Mouse (Mus musculus) kidney, postnatal 14 days (tissue): Measurements from ENCODE around the gene Prkcg.
"Not testable (repeated sequence)": the region's sequence is repeated elsewhere in the genome, so short reads cannot be mapped to it uniquely, and the experiment has no call there.

Experiments used
- DNase-seq: peaks from one replicate; pipeline ENCODE4 v3.0.0; 2022; ENCODE audit warnings: mixed read lengths

The Prkcg gene

DNA sequence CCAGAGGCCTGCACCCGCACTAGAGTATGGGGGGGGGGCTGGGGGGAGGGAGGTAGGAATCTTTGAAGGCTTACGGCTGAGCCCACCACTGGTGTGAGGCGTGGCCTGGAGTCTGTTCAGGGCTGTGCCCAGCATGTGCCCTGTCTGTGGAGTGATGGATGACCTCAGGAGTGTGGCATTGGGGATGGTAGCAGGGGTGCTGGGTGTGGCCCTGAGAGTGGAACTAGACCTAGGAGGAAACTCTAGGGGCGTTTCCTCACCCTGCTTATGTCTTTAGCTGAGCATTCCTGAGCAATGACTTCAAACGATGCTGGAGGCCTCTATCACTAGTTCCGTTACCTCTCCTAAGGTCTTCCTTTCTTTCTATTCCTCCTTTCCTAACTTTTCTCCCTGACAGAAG lies 2.2 kb downstream of the Prkcg start:
- peak; percentile 35 for DNase-seq

DNA sequence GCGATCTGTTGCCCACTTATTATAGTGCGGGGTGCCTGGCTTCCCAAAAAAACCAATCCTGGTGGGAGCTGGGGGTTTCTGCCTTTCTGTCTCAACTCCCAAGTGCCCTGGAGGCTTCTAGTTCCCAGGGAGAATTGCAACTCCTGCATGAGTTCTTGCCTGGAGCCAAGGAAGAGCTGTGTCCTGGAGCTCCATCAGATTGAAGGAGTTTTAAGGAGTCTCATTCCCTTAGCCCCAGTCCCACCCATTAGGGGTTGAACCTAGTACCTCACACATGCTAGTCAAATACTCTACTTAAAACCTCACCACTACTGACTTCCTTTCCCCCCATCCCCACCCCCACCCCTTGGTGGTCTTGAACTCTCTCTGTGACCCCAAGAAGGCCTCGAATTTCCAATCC lies 2.8 kb downstream of the Prkcg start:
- no peak for DNase-seq

DNA sequence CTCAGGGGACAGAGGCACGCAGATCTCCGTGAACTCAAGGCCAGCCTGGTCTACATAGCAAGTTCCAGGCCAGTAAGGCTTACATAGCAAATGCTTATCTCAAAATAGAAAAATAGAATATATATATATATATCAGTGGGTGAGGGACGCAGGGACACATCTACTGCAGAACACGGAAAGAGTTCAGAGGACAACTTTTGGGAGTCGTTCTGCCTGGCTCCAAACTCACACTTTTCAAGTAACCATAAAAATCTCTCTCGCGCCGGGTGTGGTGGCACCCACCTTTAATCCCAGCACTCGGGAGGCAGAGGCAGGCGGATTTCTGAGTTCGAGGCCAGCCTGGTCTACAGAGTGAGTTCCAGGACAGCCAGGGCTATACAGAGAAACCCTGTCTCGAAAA lies 3.3 kb downstream of the Prkcg start:
- not testable (repeated sequence) for DNase-seq

DNA sequence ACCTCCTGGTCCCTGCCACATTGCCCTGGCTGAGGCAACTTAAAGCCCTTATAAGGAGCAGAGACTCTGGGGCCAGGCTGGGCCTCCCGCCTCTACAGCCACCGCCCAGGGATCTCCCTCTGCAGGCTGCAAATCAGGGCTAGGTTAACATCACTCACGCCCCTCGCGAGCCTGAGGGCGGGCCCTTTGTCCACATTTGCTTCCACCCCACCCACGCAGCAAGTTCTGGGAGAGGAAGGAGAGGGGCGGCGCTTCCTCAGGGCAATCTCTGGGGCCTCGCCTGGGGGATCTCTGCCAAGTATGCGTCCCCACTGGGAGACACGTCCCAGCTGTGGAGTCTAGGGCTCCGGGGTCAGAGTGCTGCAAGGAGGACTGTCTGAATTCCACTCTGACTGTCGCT lies 3.8 kb downstream of the Prkcg start:
- peak; percentile 97 for DNase-seq

DNA sequence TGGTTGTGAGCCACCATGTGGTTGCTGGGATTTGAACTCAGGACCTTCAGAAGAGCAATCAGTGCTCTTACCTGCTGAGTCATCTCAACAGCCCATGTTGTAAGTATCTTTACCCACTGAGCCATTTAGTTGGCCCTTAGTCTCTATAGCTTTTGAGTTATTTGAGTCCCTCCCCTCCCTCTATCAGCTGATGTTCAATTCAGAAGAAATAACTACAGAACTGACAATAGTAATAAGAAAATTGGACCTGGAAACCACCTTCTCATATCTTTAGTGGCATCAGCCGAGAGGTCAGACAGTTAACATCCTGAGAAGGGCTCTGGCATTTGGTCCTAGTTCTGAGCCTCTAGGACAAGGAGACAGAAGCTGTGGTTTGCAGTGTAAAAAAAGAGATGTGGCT lies 5.8 kb downstream of the Prkcg start:
- DNase-seq, result no peak

DNA sequence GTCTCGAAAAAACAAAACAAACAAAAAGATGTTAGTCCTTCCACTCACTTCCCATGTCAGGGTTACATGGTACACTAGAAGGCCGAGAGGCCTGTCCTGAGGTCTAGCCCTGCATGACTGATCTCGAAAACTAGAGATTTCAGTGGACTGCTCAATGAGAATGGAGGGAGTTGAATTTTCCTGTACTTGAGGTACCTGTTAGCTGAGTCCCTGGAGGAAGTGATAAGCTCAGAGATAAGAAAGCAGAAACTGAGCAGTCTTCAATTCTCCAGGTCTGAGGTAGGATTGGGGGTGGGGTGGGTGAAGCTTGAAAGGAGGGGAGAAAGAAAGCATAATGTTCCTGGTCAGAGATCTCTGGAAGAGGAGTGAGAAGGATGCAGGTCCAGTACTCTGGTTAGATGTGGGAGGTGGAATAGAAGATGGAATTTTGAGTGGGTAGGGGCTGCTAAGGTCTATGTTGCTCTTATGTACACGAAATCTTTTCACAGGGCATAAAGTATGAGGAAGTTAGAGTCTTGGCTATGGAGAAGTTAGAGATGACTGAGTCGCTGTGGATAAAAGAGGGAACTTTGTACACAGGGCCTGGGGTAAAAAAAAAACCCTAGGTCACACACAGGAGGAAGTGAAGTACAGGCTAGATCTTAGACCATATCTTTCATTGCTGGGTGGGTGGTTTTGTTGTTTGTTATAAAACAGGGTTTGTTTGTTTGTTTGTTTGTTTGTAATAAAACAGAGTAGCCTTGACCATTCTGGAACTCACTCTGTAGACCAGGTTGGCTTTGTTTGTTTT lies 6.5 kb downstream of the Prkcg start:
- DNase-seq, result no peak

DNA sequence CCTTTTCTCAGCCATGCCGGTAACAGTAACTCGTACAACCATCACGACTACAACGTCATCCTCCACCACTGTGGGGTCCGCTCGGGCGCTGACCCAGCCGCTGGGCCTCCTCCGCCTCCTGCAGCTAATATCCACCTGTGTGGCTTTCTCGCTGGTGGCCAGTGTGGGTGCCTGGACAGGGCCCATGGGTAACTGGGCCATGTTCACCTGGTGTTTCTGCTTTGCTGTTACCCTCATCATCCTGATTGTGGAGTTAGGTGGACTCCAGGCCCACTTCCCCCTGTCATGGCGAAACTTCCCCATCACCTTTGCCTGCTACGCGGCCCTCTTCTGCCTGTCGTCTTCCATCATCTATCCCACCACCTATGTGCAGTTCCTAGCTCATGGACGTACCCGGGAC lies 7.7 kb downstream of the Prkcg start:
- DNase-seq, result no peak

DNA sequence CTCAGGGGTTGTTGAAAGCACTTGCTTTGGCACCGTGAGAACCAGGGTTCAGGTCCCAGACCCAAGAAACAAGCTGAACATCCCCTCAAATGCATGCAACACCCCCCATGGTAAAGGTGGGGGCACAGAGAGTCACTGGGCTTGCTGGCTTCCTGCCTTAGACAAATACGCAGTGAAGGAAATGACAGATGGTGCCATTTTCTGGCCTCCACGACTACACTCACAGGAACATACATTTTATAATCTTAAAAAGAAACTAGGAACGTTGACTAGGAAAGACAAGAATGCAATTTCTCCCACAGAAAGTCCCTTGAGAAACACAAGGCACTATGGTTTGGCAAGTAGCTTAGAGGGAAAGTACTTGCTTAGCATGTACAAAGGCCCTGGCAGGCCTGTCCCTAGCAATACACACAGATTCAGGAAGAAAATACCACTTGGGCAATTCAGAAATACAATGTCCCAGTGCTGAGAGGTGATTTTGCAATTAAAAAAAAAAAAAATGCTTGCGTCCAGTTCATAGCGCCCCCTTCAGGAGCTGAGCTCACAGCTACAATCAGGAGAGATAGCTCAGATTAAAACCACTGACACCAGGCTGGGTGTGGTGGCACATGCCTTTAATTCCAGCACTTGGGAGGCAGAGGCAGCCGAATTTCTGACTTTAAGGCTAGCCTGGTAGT lies 11.1 kb downstream of the Prkcg start:
- no peak for DNase-seq

DNA sequence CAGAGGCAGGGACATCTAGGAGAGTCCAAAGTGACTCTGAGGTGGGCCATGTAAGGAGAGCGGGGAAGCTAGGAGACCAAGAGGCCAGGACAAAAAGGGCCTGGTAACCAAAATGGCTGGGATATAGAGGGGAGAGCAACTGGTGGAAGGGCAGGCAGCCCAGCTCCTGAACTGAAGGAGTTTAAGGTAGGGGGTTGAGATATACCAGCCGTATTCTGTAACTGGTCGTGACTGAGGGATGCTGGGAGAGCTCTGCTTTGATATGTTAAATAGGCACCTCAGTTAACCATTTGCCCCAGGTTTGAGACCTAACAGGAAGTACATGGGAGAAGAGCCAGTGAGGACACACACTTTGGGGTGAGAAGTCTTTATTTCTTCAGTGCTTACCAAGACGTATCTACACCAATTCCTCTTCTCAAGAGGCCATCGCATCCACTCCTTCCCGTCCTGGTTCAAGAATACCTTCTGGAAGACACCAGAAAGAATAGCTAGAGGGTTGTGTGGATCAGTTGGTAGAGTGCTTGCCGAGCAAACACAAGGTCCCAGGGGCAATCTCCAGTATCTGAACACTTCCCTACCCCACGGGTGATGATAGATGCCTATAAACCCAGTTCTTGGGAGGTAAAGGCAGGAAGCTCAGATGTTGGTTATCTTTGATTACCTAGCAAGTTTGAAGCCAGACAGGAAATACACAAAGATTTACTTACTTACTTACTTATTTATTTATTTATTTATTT lies 12.1 kb downstream of the Prkcg start:
- DNase-seq, result no peak

DNA sequence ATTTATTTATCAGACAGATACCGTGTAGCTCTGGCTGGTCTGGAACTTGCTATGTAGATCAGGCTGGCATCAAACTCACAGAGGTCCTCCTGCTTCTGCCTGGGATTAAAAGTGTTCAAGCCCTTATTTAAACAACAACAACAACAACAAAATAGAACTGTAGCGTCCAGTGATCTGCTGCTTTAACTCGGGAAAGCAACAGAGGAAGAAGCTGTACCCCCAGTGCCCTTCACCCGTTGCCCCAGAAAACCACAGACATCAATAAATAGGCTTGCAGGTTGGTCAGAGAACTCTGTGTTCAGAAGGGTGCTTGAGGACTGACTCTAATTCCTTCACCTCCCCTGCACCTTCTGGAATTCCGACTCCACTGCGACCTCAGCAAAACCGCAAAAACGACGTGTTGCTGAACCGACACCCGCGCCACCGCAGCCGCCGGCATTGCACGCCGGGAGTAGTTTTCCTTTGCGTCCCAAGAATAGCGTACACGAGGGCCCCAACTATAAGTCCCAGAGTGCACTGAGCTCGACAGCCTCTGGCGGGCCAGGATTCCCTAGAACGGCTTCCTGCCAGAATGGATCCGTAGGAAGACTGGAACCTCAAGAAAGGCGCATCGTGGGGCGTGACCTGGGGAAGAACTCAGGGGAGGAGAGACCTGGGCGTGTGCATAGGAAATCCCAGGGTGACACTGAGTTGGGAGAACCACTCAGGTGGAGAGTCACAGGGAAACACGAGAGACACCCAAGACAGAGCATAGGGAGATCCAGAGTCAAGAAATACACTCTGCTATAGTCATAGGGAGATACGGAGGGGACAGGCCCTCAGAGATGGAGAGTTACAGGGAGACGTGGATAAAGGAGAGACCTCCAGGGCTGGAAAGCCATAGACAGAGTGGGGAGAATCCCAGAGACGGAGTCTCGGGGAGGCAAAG lies 12.9 kb downstream of the Prkcg start:
- peak; percentile 39 for DNase-seq

DNA sequence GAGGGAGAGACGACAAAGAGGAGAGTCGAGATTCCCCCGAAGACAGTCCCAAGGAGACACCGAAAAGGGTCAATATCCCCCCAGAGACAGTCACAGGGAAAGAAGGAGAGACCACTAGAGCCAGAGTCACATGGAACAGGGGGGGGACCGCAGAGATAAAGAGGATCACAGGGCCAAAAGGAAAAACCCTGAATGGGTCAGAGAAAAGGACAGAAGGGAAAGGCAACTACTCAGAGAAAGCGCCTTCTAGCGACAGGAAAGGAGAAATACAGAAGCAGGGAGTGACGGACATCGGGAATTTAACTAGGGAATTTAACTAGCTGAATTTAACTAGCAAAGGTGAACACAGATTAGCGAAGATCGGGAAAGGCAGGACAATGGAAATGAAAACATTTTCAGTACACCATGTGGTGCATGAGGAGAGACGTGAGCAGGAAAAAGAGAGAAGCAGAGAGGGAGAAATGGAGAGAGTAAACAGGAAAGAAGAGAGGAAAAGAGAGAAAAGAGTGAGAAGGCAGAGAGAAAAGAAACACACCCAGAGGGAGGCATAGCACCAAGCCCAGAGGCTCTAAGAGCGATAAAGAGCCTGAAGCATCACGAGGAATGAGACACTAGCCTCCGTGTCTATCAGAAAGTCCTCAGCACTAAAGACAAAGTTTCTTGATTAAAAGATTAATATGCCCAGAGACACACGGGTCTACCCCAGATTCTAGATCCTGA lies 13.7 kb downstream of the Prkcg start:
- no peak for DNase-seq

DNA sequence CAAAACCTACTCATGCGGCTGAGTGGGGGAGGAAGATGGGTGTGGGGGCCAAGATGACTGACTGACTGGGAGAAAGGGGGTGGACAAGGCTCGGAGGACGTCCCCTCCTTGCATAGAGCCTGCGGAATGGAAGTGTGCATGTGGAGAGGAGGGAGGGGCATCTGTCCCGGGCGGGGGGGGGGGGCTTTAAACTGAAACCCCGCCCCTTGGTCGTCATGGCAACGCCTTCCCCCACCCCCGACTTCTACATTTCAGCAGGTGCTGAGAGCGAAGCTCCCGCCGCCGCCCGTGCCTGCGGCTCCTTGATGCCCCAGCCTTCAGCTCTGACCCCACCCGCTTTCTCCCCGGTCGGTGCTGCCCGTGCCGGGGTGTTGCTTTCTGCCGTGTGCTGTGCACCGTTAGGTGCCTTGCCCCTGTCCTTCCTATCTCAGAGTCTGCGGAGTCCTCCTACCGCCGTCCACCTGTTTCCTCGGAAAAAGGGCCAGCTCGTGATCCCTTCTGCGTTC lies 14.3 kb downstream of the Prkcg start:
- no peak for DNase-seq

DNA sequence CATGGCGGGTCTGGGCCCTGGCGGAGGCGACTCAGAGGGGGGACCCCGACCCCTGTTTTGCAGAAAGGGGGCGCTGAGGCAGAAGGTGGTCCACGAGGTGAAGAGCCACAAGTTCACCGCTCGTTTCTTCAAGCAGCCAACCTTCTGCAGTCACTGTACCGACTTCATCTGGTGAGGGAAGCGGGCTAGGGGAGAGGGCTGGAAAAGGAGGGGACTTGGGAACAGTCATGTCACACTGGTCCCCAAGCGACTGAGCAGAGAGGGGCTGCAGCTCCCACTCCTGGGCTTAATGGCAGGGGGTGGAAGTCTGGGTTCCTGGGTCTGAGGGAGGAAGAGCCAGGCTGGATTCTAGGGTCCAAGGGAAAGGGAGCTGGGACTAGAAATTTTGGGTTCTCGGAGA lies 14.8 kb downstream of the Prkcg start:
- DNase-seq, result no peak

DNA sequence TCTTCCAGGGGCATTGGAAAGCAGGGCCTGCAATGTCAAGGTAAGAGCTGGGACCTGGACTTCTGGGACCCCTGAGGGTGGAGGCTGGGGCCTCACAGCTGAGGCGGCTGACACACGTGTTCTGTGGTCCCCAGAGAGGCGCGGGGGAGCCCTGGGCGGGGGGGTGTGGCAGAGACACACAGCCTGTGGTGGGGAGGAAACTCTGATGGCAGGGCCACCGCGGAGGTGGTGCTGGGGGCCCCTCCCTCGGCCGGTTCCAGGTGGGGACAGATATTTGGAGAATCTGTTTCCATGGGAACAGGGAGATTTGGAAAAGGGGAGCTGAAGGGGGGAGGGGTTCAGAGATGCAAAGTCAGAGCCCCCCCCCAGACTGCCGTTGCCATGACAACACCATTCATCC lies 15.3 kb downstream of the Prkcg start:
- DNase-seq, result no peak

DNA sequence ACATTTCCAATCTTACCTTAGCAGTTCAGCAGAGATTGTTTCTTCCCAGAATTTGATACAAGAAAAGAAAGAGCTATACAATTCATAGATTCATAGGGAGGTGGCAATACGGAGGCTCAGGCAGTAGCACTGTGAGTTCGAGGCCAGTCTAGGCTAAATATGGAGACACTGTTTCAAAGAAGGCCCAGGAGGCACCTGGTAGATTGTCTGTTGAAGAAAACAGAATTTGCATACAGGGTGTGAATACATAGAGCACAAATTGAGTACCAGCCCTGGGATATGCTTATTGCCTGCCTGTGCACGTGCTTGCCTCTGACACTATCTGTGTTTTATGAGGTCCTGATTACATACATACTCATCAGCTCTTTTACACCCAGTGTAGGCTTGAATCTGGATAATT lies 17.4 kb downstream of the Prkcg start:
- DNase-seq, result no peak

DNA sequence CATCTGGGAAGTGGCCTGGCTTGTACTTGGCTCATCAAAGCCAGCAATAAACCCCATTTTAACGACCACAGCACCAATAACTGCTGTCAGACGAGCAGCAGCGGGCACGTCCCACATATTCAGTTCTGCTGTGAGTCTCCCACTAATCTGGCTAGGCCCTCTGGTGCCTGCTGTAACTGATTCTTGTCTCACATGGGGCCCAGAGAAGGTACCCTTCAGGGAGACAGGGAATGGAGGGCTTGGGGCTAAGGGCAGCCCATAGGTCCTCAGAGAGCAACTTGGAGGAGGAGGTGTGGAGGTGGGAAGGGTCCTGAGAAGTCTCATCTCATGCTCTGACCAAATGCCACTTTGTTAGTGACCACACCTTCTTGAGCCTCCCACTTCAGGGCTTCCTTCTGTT lies 19.7 kb downstream of the Prkcg start:
- no peak for DNase-seq

DNA sequence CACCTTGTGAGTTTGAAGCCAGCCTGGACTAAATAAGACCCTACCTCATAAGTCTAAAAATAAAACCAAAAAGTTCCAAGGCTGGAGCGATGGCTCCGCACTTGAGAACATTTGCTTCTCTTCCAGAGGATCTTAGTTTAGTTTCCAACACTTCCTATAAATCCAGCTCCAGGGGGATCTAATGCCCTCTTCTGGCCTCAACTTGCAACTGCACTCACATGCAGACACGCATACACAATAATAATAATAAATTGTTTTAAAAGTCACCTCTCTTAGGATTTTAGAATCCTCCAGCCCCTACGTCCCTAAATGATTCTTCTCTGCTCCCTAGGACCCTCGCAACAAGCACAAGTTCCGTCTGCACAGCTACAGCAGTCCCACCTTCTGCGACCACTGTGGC lies 21.3 kb downstream of the Prkcg start:
- DNase-seq, result no peak

DNA sequence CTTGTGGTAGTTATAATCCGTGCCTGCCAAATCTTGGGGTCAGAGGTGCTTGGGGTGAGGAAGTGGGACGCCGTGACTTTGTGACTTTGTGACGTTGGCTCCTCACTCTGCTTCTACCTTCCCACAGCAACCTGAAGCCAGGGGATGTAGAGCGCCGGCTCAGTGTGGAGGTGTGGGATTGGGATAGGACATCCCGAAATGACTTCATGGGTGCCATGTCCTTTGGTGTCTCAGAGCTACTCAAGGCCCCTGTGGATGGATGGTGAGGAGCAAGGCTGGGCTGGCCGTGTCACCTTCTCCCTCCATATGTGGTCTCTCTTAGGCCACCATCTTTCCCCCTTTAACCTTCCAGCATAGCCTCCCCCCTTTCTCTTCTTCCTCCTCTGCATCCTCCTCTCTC lies 24.6 kb downstream of the Prkcg start:
- no peak for DNase-seq

DNA sequence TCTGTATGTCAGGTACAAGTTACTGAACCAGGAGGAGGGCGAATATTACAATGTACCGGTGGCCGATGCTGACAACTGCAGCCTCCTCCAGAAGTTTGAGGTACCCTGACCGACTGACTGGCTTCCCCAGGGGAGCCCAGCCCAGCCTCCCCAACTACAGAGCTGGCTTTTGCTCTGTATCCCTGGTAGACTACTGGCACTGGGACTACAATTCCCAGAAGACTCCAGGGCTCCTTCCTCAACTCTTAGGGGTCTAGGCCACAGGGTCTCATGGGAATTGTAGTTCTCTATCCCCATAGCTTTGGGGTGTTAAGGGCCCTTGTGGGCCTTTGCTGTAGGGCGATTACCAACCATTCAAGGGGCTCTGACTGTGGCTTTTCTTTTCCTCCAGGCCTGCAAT lies 25.1 kb downstream of the Prkcg start:
- DNase-seq, result no peak

DNA sequence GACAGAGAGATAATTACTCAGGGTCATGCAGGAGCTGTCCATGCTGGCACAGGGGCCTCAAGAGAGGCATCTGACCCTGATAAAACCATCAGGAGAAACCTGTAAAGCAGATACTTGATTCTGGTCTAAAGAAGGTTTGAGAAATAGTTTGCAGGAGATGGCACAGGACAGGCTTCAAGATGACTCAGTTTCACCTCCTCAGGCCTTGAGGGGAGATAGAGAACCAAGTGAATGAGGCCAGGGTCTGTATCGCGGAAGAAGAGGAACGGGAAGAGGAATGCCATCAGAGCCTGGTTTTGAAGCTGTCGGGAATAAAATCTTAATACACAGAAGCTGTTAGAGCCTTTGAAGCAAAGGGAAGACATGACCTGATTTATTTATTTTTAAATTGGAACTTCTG lies 28.7 kb downstream of the Prkcg start:
- no peak for DNase-seq

DNA sequence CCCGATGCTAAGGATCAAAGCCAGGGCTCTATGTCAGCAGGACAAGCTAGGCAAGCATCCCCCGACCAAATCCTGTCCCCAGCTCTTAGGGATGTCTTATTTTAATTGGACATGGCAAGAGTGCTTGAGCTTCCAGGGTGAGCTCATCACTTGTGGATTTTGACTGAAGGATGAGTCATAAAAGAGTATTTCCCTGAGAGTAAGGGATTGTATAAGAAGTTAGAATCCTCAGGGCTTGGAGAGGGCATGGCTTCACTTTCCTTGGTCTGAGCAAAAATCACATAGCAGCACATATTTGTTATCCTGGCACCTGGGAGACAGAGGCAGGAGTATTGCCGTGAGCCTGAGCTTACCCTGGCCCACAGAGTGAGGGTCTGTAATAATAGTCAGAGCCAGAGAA lies 31.9 kb downstream of the Prkcg start:
- no peak for DNase-seq

DNA sequence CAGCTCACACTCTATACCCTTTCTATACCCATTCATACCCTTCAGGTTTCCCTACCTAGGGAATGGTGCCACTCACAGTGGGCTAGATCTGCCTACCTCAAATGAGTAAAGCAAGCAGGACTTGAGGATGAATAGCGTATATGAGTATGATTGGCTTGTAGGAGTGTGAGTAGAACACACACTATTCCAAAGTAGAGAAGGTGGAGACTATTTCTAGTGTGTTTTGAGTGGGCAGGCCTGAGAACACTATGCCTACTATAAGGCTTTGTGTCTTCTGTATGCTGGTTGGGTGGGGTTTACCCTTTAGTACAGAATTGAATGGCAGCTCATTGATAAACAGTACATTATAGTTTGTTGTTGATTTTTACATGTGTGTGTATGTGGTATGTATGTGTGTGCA lies 34.8 kb downstream of the Prkcg start:
- DNase-seq, result no peak
